Mouse (Mus musculus): ENCODE results near the gene Aida. TPM values are rescaled to one million over a fixed set of nuclear protein-coding genes. Genes with fewer than 3 reads are reported as not detected.
"Not testable (repeated sequence)": the region's sequence is repeated elsewhere in the genome, so short reads cannot be mapped to it uniquely, and the experiment has no call there.

Gene Aida
- polyA plus RNA-seq, 1 experiment from 2014 or later: 41.1 TPM

DNA sequence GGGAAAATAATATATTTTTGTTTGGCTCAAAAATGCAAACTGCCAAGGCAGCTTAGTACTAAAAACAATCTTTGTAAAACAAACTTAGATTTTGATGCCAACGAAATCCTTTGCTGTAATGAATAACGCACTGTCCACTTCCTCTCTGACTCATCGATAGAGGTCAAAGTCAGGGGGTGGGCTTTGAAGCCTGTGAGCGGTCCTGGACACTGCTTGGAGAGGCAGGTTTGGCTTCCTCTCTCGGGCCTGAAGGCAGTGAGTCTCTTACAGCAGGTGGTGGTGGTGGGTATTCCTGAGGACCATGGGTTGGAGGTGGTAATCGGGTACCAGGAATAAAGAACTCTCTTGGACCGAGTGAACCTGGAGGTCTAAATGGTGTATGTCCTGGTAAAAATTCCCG is 30.8 kb downstream of the Aida start:
- H3K9me3 ChIP-seq: no peaks in the 10 kb centered on the region
- WGBS: 91% methylated on average over 8 of the region's 8 CpGs
- no peaks in the 10 kb centered on the region for H3K27me3 ChIP-seq (ENCODE audit: insufficient read depth, poor library complexity, severe bottlenecking)
- DNase-seq (ENCODE audit: low spot score): no peak
- no peak overlapping the region for H3K4me3 ChIP-seq
- H3K36me3 ChIP-seq: peaks cover 93% of the 10 kb centered on the region
- no peak overlapping the region for H3K27ac ChIP-seq
- no peaks in the 10 kb centered on the region for H3K4me1 ChIP-seq

GRCm38 (mm10) chr1:183342902-183343301 is 46.5 kb downstream of the Aida start:
- H3K4me1 ChIP-seq: peaks cover 12% of the 10 kb centered on the region; the same call in 1 of the 2 replicates
- not testable (repeated sequence) for H3K27ac ChIP-seq; DNase-seq (ENCODE audit: low spot score); H3K4me3 ChIP-seq; H3K27me3 ChIP-seq (ENCODE audit: insufficient read depth, poor library complexity, severe bottlenecking); H3K9me3 ChIP-seq
- peaks cover 45% of the 10 kb centered on the region for H3K36me3 ChIP-seq
- 93% methylated on average over 1 of the region's 1 CpGs for WGBS

DNA sequence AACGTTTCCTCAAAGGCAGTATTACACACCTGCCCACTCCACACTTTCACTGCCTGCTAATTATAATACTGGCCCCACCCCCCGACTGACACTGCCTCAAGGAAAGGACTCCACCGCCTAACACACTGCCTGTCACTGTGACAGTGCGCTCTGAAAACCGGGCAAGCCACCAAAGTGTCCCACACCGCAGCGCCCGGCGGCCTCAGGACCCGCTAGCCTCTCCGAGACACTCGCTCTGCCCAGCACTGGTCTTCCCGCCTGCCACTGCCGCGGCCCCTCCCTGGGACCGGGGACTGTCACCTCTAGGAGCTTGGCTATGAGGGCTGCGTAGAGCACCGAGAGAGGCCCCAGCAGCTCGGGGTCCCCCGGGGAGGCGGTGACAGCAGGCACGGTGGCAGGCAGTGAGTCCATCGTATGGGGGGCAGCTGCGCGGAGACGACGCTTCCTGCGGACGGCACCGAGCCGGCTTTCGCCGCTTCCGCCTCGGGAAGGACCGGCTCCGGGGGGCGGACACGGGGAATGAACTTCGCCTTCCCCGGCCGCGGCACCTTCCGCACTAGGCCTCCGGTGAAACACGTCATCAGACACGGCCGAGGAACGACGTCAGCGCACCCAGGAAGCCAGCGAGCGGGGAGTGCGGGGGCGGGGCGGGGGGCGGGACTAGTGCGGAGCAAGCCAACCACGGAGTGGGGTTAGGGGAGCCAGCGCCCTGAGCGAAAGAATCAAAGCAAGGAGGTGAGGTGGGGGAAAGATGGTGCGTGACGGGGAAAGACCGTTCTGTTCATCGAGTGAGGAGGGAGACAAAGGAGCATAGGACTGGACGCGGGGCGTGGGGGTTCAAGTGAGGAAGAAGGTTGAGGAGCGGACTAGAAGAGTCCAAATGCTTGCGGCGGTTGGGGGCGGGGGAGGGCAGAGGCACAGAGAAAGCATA is 48.8 kb downstream of the Aida start:
- no peaks in the 10 kb centered on the region for H3K27me3 ChIP-seq (ENCODE audit: insufficient read depth, poor library complexity, severe bottlenecking)
- H3K4me3 ChIP-seq: peak overlapping the region; percentile 94
- peaks cover 40% of the 10 kb centered on the region for H3K36me3 ChIP-seq
- WGBS: under 1% methylated on average over 72 of the region's 72 CpGs
- H3K27ac ChIP-seq: peak overlapping the region; percentile 89
- peak; percentile 96 for DNase-seq (ENCODE audit: low spot score)
- no peaks in the 10 kb centered on the region for H3K9me3 ChIP-seq
- H3K4me1 ChIP-seq: peaks cover 12% of the 10 kb centered on the region; the same call in 1 of the 2 replicates

DNA sequence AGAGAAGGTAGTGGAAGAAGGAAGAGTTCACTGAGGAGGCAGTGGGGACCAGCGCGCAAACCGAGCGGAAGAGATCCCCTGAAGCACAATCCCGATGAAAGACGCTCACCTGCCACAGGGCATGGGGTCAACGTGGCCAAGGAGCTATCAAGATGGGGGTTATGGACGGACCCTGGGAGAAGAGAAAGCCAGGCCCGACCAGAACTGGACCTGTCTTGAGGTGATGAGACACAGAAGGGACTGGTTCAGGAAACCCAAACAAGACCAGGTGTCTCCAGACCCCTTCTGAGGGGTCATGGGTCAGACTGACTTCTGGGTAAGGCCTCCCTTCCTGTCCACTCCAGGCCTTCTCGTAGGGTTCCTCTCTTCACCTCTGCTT is 49.4 kb downstream of the Aida start:
- H3K9me3 ChIP-seq: no peaks in the 10 kb centered on the region
- peak overlapping the region; percentile 94 for H3K4me3 ChIP-seq
- no peak for DNase-seq (ENCODE audit: low spot score)
- H3K27ac ChIP-seq: peak overlapping the region; percentile 89
- WGBS: 4% methylated on average over 10 of the region's 10 CpGs
- H3K36me3 ChIP-seq: peaks cover 42% of the 10 kb centered on the region
- H3K4me1 ChIP-seq: peaks cover 12% of the 10 kb centered on the region; the same call in 1 of the 2 replicates
- no peaks in the 10 kb centered on the region for H3K27me3 ChIP-seq (ENCODE audit: insufficient read depth, poor library complexity, severe bottlenecking)

DNA sequence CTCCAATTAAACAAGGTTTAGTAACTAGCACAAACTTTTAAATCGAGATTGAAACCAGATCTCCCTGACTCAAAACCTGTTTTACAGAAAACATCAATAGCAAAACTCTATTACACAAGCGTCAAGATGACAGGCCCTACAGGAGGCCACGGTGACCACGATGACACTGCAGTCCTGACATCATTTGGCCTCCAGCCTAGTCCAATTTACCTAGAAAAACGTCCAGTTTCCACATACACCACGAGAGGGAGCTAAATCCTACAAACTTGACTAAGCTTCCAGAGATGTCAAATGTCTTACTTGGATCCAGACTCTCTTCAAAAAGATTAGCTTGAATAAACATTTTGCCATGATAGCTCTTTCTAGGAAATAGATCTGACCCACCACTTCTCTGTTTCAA is 53.5 kb downstream of the Aida start:
- 28% methylated on average over 6 of the region's 6 CpGs for WGBS
- peaks cover 9% of the 10 kb centered on the region; the same call in 1 of the 2 replicates for H3K4me1 ChIP-seq
- H3K9me3 ChIP-seq: no peaks in the 10 kb centered on the region
- H3K27ac ChIP-seq: no peak overlapping the region
- H3K36me3 ChIP-seq: peaks cover 62% of the 10 kb centered on the region
- no peak overlapping the region for H3K4me3 ChIP-seq
- H3K27me3 ChIP-seq (ENCODE audit: insufficient read depth, poor library complexity, severe bottlenecking): no peaks in the 10 kb centered on the region
- peak; percentile 82 for DNase-seq (ENCODE audit: low spot score)

- WGBS: 89% methylated on average over 3 of the region's 3 CpGs
These were observed 62.5 kb downstream of the Aida start for GRCm38 (mm10) chr1:183358901-183359300.

GRCm38 (mm10) chr1:183362301-183362700 is 65.9 kb downstream of the Aida start:
- WGBS: 87% methylated on average over 5 of the region's 5 CpGs
- Histone ChIP-seq H3K4me1 (no peaks in the 10 kb centered on the region), H3K9me3 (no peaks in the 10 kb centered on the region), H3K4me3 (no peak overlapping the region), H3K27me3 (ENCODE audit: insufficient read depth, poor library complexity, severe bottlenecking) (no peaks in the 10 kb centered on the region), H3K36me3 (peaks cover 71% of the 10 kb centered on the region), H3K27ac (no peak overlapping the region)
- no peak for DNase-seq (ENCODE audit: low spot score)

More at GRCm38 (mm10) chr1:183358901-183359300, 62.5 kb downstream of the Aida start:
- H3K4me3 ChIP-seq: no peak overlapping the region
- no peak overlapping the region for H3K27ac ChIP-seq
- H3K27me3 ChIP-seq (ENCODE audit: insufficient read depth, poor library complexity, severe bottlenecking): no peaks in the 10 kb centered on the region
- peaks cover 84% of the 10 kb centered on the region for H3K36me3 ChIP-seq
- no peak for DNase-seq (ENCODE audit: low spot score)
- no peaks in the 10 kb centered on the region for H3K9me3 ChIP-seq
- no peaks in the 10 kb centered on the region for H3K4me1 ChIP-seq

DNA sequence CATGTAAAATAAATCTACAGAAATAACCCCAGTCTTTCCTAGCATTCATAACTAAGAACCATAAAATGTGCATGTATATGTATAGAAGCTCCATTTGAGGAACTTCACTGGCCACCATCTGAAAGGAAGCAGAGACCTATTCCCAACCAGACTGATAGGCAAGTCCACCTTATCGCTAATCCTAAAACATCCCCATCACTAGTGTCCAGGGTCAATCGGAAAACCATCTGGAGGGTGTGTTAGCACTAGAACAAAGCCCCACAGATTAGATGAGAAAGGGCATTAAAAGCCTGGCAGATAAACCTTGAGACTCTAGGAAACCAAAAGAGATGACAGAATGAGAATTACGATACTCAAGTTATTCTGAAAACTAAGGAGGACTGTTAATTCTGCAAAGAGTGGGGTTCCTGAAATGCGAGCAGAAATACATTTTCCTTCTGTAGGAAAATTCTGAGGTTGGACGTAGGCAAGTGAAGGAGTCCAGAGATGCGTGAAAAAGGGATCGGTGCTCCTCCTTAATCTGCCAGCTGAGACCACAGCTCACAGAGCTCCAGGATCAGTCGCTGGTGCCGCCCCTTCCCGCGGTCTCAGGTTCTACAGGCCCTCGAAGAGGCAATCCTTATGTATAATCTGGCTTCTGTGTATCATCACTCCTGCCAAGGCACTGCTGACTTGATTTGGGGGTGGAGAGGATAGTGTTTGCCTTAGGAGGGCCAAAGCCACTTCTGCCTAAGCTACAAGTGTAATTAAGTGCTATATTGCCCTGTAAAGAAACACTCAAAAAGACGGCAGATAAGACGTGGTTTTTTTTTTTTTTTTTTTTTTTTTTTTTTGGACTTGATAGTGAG is 66.6 kb downstream of the Aida start:
- Histone ChIP-seq H3K36me3 (peaks cover 65% of the 10 kb centered on the region), H3K27ac (no peak overlapping the region), H3K4me1 (peaks cover 5% of the 10 kb centered on the region; the same call in 1 of the 2 replicates), H3K27me3 (ENCODE audit: insufficient read depth, poor library complexity, severe bottlenecking) (no peaks in the 10 kb centered on the region), H3K9me3 (no peaks in the 10 kb centered on the region), H3K4me3 (no peak overlapping the region)
- 79% methylated on average over 14 of the region's 14 CpGs for WGBS
- DNase-seq (ENCODE audit: low spot score): no peak

- Histone ChIP-seq H3K9me3 (no peaks in the 10 kb centered on the region), H3K27ac (no peak overlapping the region), H3K4me1 (peaks cover 10% of the 10 kb centered on the region), H3K36me3 (peaks cover 59% of the 10 kb centered on the region), H3K4me3 (no peak overlapping the region), H3K27me3 (ENCODE audit: insufficient read depth, poor library complexity, severe bottlenecking) (no peaks in the 10 kb centered on the region)
- no peak for DNase-seq (ENCODE audit: low spot score)
- WGBS: 76% methylated on average over 5 of the region's 5 CpGs
These were observed 67.1 kb downstream of the Aida start for GRCm38 (mm10) chr1:183363577-183363867.

DNA sequence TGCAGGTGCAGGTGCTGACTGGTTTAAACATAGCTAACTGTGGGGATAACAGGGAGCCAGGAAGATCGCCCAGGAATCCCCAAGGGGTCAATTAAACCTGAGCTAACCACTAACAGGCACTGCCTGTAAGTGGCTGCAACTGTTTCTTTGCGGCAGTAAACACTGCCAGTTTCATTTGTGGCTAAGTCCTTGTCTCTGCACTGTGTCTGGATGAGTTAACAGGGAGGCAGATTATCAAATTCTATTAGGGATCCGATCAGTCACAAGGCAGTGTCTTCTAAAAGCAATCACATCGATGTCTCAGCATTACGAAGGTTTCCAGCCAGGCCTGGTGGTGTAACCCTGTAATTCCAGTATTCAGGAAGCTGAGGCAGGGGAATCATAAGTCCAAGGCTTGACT is 70.0 kb downstream of the Aida start:
- Histone ChIP-seq H3K9me3 (no peaks in the 10 kb centered on the region), H3K27ac (no peak overlapping the region), H3K4me3 (no peak overlapping the region), H3K27me3 (ENCODE audit: insufficient read depth, poor library complexity, severe bottlenecking) (no peaks in the 10 kb centered on the region), H3K4me1 (peaks cover 16% of the 10 kb centered on the region), H3K36me3 (peaks cover 34% of the 10 kb centered on the region)
- DNase-seq (ENCODE audit: low spot score): no peak
- WGBS: 94% methylated on average over 5 of the region's 5 CpGs

- peak overlapping the region; percentile 89 for H3K27ac ChIP-seq
- 3% methylated on average over 54 of the region's 56 CpGs for WGBS
- H3K9me3 ChIP-seq: no peaks in the 10 kb centered on the region
- peak overlapping the region; percentile 87 for H3K4me3 ChIP-seq
- no peaks in the 10 kb centered on the region for H3K27me3 ChIP-seq (ENCODE audit: insufficient read depth, poor library complexity, severe bottlenecking)
- H3K4me1 ChIP-seq: peaks cover 16% of the 10 kb centered on the region
- DNase-seq (ENCODE audit: low spot score): no peak
- H3K36me3 ChIP-seq: peaks cover 15% of the 10 kb centered on the region
These were observed 72.4 kb downstream of the Aida start for GRCm38 (mm10) chr1:183368601-183369400.

- peak within 1 kb of the TSS; percentile 89 for H3K27ac ChIP-seq
- peak; percentile 98 for DNase-seq (ENCODE audit: low spot score)
- under 1% methylated on average over 51 of the region's 51 CpGs for WGBS
- peaks cover 8% of the 10 kb centered on the region for H3K36me3 ChIP-seq
- no peaks in the 10 kb centered on the region for H3K27me3 ChIP-seq (ENCODE audit: insufficient read depth, poor library complexity, severe bottlenecking)
- no peaks in the 10 kb centered on the region for H3K9me3 ChIP-seq
- peaks cover 16% of the 10 kb centered on the region for H3K4me1 ChIP-seq
- H3K4me3 ChIP-seq: peak within 1 kb of the TSS; percentile 87
These were observed 73.1 kb downstream of the Aida start, which contains the start of gene Mia3 for GRCm38 (mm10) chr1:183369427-183370014. Mia3 (minus strand) TSS chr1:183369553.
